Mouse (Mus musculus) right cerebral cortex, postnatal 14 days (tissue): ENCODE data around the gene Rpl3.

Experiments used
- DNase-seq: peaks from one replicate; pipeline ENCODE4 v3.0.0; 2022

Rpl3 gene

DNA sequence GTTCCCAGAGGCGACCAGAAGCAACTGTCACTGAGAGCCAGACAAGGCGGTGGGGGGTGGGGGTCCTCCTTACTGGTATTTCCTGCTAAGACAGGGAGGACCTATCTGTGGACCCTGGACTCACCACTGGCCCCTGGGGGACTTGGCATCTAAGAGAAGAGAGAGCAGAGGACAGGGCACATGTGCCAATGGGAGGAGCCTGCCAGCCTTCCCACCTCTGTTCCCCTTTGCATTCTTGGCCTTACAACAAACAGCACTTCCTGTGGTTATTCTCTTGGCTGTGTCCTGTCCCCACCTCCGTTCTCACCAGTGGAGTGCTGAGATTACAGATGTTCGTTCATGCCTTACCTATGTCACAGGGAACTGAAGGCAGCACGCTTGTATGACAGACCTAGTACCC, 62.8 kb downstream of the Rpl3 start:
- DNase-seq = no peak
